Mouse (Mus musculus) heart, adult 2 months (tissue): Measurements from ENCODE around the gene Tnfsf9.
"Not testable (repeated sequence)": the region's sequence is repeated elsewhere in the genome, so short reads cannot be mapped to it uniquely, and the experiment has no call there.

Experiments used
- CTCF ChIP-seq: fragments of 200-600 bp; IDR thresholded peaks from 2 replicates; pipeline ENCODE4 v1.8.1; 2022; ENCODE audit warnings: antibody characterized with exemption, mild to moderate bottlenecking, moderate library complexity
- EP300 ChIP-seq: fragments of 200-500 bp; IDR thresholded peaks from 2 replicates; pipeline ENCODE4 v1.6.1; 2011; ENCODE audit warnings: low read depth, low read length, control low read depth; ENCODE audit not compliant: insufficient read depth
- POLR2A ChIP-seq: fragments of 200-500 bp; IDR thresholded peaks from 2 replicates; pipeline ENCODE4 v1.6.1; 2011; ENCODE audit warnings: mild to moderate bottlenecking, low read depth, low read length, control low read depth; ENCODE audit not compliant: insufficient read depth

GRCm38 (mm10) chr17:57134021-57134420, 28.9 kb downstream of the Tnfsf9 start:
- TF ChIP-seq CTCF, POLR2A, EP300: not testable (repeated sequence)
